Mouse (Mus musculus) neural tube, embryonic 11.5 days (tissue): ENCODE data around the gene Slc25a22. TPM values are rescaled to one million over a fixed set of nuclear protein-coding genes. Genes with fewer than 3 reads are reported as not detected.
A peak's percentile ranks its signal among the peaks of the same experiment; 100 is the strongest.

Experiments
- ATAC-seq: fragments of 200-750 bp; cut with Nextera tagmentation; 2 replicates; pipeline ENCODE4 v1.8.0; 2017; ENCODE audit warnings: moderate number of reproducible peaks, mild to moderate bottlenecking, moderate TSS enrichment, moderate library complexity; ENCODE audit not compliant: insufficient read depth, low FRiP score, low TSS enrichment
- DNase-seq: peaks from one replicate; pipeline ENCODE4 v3.0.0-alpha.2; 2015; ENCODE audit warnings: low spot score
- H3K27ac ChIP-seq: fragments of 300-500 bp; sonication (generic); 2 replicates; pipeline ENCODE4 v1.5.1; 2014; ENCODE audit warnings: low read depth, mild to moderate bottlenecking, low read length
- H3K27me3 ChIP-seq: fragments of 300-500 bp; sonication (generic); 2 replicates; pipeline ENCODE4 v1.6.1; 2014; ENCODE audit warnings: mild to moderate bottlenecking, low read length, mixed read lengths; ENCODE audit not compliant: control insufficient read depth, insufficient read depth
- H3K36me3 ChIP-seq: fragments of 300-500 bp; sonication (generic); 2 replicates; pipeline ENCODE4 v1.6.1; 2014; ENCODE audit warnings: mild to moderate bottlenecking, low read length, moderate library complexity, mixed read lengths; ENCODE audit not compliant: control insufficient read depth, insufficient read depth
- H3K4me1 ChIP-seq: fragments of 300-500 bp; sonication (generic); 2 replicates; pipeline ENCODE4 v1.6.1; 2014; ENCODE audit warnings: low read length, mixed read lengths; ENCODE audit not compliant: control insufficient read depth, insufficient read depth
- H3K4me2 ChIP-seq: fragments of 300-500 bp; sonication (generic); 2 replicates; pipeline ENCODE4 v1.6.1; 2014; ENCODE audit warnings: low read depth, mild to moderate bottlenecking, moderate library complexity
- H3K4me3 ChIP-seq: fragments of 300-500 bp; sonication (generic); 2 replicates; pipeline ENCODE4 v1.5.1; 2014; ENCODE audit warnings: low read depth, low read length
- H3K9ac ChIP-seq: fragments of 300-500 bp; sonication (generic); 2 replicates; pipeline ENCODE4 v1.6.1; 2014; ENCODE audit warnings: mild to moderate bottlenecking, low read length
- H3K9me3 ChIP-seq: fragments of 300-500 bp; sonication (generic); 2 replicates; pipeline ENCODE4 v1.6.1; 2016; ENCODE audit warnings: low read length; ENCODE audit not compliant: control insufficient read depth
- WGBS: fragments of 180-500 bp; shearing (Covaris S2); extraction: QIAGEN DNeasy Blood & Tissue Kit; methylation state at CpG from one replicate; pipeline ENCODE4 v1.1.7; 2014; 5-methylcytosine and 5-hydroxymethylcytosine counted together
- polyA plus RNA-seq: library from polyadenylated mRNA; unstranded; fragments of >200 nt; fragmentation: Nextera tagmentation; extraction: Ambion mirVana; gene quantifications from 2 replicates; pipeline ENCODE4 v1.2.1, GENCODE M21; 2014

Slc25a22 gene
- polyA plus RNA-seq, 1 experiment from 2014 or later = 45.8 TPM

GRCm38 (mm10) chr7:141475011-141475804 lies 37.5 kb upstream of the Slc25a22 start, which contains the start of the genes Polr2l and Tspan4:
Polr2l (minus strand) TSS chr7:141475132.
Tspan4 (plus strand) TSS chr7:141475240.
- Histone ChIP-seq H3K36me3 (peaks cover 14% of the 10 kb centered on the region), H3K9me3 (no peaks in the 10 kb centered on the region), H3K27me3 (peaks cover 12% of the 10 kb centered on the region; the same call in 1 of the 2 replicates), H3K4me3 (peak within 1 kb of the TSS; percentile 82), H3K9ac (peak within 1 kb of the TSS; percentile 95), H3K27ac (peak within 1 kb of the TSS; percentile 85), H3K4me1 (peaks cover 19% of the 10 kb centered on the region), H3K4me2 (peak within 1 kb of the TSS; percentile 75)
- under 1% methylated on average over 87 of the region's 87 CpGs for WGBS
- ATAC-seq (peak; percentile 75), DNase-seq (peak; percentile 91)

- Histone ChIP-seq H3K9ac (peak overlapping the region; percentile 95), H3K27ac (no peak overlapping the region), H3K4me2 (peak overlapping the region; percentile 75), H3K36me3 (peaks cover 20% of the 10 kb centered on the region), H3K4me3 (peak overlapping the region; percentile 82), H3K4me1 (peaks cover 24% of the 10 kb centered on the region), H3K9me3 (no peaks in the 10 kb centered on the region), H3K27me3 (peaks cover 12% of the 10 kb centered on the region; the same call in 1 of the 2 replicates)
- WGBS = 13% methylated on average over 5 of the region's 5 CpGs
- DNase-seq (no peak), ATAC-seq (no peak)
These were observed 36.5 kb upstream of the Slc25a22 start for GRCm38 (mm10) chr7:141474160-141474559.

DNA sequence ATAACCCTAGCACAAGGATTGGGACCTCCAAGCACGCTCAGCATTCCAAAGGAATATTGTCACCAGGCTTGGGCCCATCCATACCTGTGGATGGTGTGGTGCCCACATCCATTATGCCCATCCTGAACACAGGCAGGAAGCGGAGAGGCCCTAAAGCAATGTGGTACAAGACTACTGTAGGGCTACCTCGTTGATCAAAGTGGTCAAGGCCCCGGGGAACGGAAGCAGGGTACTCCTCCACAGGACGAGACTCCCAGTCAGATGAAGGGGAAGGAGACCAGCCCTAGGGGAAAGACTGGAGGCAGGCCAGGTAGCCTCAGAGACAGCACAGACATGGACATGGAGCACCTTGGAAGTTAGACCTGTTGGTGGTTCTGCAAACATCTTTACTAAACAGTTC lies 35.1 kb upstream of the Slc25a22 start:
- Histone ChIP-seq H3K27ac (no peak overlapping the region), H3K9ac (no peak overlapping the region), H3K36me3 (peaks cover 20% of the 10 kb centered on the region), H3K27me3 (peaks cover 12% of the 10 kb centered on the region; the same call in 1 of the 2 replicates), H3K4me2 (no peak overlapping the region; the same call in 1 of the 2 replicates), H3K4me3 (no peak overlapping the region), H3K4me1 (peaks cover 33% of the 10 kb centered on the region), H3K9me3 (no peaks in the 10 kb centered on the region)
- WGBS = 90% methylated on average over 6 of the region's 6 CpGs
- ATAC-seq = no peak
- DNase-seq = no peak

GRCm38 (mm10) chr7:141472226-141472625 lies 34.5 kb upstream of the Slc25a22 start:
- DNase-seq = no peak
- H3K36me3 ChIP-seq = peaks cover 20% of the 10 kb centered on the region
- H3K9me3 ChIP-seq = no peaks in the 10 kb centered on the region
- no peak overlapping the region for H3K4me2 ChIP-seq
- H3K4me1 ChIP-seq = peaks cover 33% of the 10 kb centered on the region
- no peak for ATAC-seq
- H3K4me3 ChIP-seq = no peak overlapping the region
- no peak overlapping the region for H3K27ac ChIP-seq
- no peak overlapping the region for H3K9ac ChIP-seq
- peaks cover 10% of the 10 kb centered on the region; the same call in 1 of the 2 replicates for H3K27me3 ChIP-seq
- 88% methylated on average over 6 of the region's 6 CpGs for WGBS

DNA sequence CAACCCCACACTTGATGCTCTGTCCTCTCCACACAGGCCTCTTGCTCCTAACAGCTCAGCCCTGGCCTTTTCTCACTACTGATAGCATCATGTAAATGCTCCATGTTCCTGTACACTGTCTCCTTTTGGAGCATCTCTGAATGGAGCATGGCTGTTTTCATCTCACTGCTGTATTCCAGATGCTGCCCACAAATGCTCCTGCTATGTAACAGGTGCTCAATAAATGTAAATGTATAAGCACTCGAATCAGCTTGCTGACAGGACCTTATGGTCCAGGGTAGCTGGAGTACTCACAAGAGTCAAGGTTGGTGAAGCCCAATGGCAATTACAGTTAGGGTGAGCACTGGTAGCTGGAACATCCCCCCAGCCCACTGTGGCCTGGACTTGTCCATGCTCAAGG lies 33.5 kb upstream of the Slc25a22 start:
- no peak overlapping the region for H3K4me3 ChIP-seq
- no peaks in the 10 kb centered on the region for H3K9me3 ChIP-seq
- no peak overlapping the region for H3K9ac ChIP-seq
- H3K4me1 ChIP-seq = peaks cover 36% of the 10 kb centered on the region
- H3K4me2 ChIP-seq = no peak overlapping the region
- peaks cover 12% of the 10 kb centered on the region; the same call in 1 of the 2 replicates for H3K27me3 ChIP-seq
- ATAC-seq = no peak
- 93% methylated on average over 1 of the region's 1 CpGs for WGBS
- no peak for DNase-seq
- H3K27ac ChIP-seq = no peak overlapping the region
- peaks cover 20% of the 10 kb centered on the region for H3K36me3 ChIP-seq

GRCm38 (mm10) chr7:141470637-141470944 lies 32.9 kb upstream of the Slc25a22 start:
- Histone ChIP-seq H3K4me3 (no peak overlapping the region), H3K4me1 (peaks cover 29% of the 10 kb centered on the region), H3K9me3 (no peaks in the 10 kb centered on the region), H3K27me3 (peaks cover 11% of the 10 kb centered on the region), H3K9ac (no peak overlapping the region), H3K27ac (no peak overlapping the region), H3K4me2 (no peak overlapping the region), H3K36me3 (peaks cover 20% of the 10 kb centered on the region)
- 94% methylated on average over 10 of the region's 10 CpGs for WGBS
- no peak for DNase-seq
- no peak for ATAC-seq

DNA sequence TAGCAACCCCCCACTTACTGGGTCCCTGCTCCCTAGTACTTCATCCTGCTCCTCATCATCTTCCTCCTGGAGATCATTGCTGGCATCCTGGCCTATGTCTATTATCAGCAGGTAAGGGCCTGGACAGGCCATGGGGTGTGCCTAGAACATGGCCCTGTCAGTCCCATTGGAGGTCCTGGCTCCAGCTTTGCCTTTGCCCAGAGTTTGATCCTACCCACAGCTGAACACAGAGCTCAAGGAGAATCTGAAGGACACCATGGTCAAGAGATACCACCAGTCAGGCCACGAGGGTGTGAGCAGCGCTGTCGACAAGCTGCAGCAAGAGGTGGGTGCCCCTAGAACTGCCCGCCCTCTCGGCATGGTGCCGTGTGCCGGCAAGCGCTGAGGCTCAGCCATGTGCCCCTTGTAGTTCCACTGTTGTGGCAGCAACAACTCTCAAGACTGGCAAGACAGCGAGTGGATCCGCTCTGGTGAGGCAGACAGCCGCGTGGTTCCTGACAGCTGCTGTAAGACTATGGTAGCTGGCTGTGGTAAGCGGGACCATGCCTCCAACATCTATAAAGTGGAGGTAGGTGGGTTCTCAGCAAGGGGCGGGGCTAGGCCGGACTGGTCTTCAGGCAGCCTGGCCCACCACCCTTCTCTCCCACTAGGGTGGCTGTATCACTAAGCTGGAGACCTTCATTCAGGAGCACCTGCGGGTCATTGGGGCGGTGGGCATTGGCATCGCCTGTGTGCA lies 32.4 kb upstream of the Slc25a22 start:
- peaks cover 28% of the 10 kb centered on the region for H3K4me1 ChIP-seq
- peaks cover 16% of the 10 kb centered on the region for H3K27me3 ChIP-seq
- H3K9ac ChIP-seq = no peak overlapping the region
- H3K27ac ChIP-seq = 0 out of 2 replicates have a peak overlapping the region, but pooled peaks have one; percentile 6
- DNase-seq = no peak
- no peak overlapping the region; the same call in 1 of the 2 replicates for H3K4me3 ChIP-seq
- WGBS = 93% methylated on average over 18 of the region's 18 CpGs
- H3K4me2 ChIP-seq = no peak overlapping the region
- H3K9me3 ChIP-seq = no peaks in the 10 kb centered on the region
- no peak for ATAC-seq
- peaks cover 20% of the 10 kb centered on the region for H3K36me3 ChIP-seq

DNA sequence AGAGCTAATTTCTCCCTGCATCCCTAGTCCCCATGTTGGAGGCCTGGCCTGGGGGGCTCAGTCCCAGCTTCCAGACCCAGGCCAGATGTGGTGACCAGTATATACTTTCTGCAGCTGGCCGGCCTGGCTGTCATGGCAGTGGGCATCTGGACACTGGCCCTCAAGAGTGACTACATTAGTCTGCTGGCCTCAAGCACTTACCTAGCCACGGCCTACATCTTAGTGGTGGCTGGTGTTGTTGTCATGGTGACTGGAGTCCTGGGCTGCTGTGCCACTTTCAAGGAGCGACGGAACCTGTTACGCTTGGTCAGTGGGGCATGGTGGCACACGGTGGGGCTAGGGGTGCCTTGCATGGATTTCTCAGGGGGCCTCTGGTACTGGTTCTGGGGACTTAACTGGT lies 31.7 kb upstream of the Slc25a22 start:
- Histone ChIP-seq H3K27ac (no peak overlapping the region), H3K36me3 (peaks cover 20% of the 10 kb centered on the region), H3K4me1 (peaks cover 26% of the 10 kb centered on the region), H3K4me2 (peak overlapping the region; percentile 68), H3K27me3 (peaks cover 24% of the 10 kb centered on the region), H3K9me3 (no peaks in the 10 kb centered on the region), H3K9ac (peak overlapping the region; percentile 50), H3K4me3 (peak overlapping the region; percentile 72)
- no peak for ATAC-seq
- 86% methylated on average over 6 of the region's 6 CpGs for WGBS
- no peak for DNase-seq
